Mouse (Mus musculus): ENCODE data around the gene Fnip2. TPM values are rescaled to one million over a fixed set of nuclear protein-coding genes. Genes with fewer than 3 reads are reported as not detected.

Fnip2 gene
- total and polyA plus RNA-seq, 3 experiments: 0.21 to 0.71 (median 0.31) TPM

DNA sequence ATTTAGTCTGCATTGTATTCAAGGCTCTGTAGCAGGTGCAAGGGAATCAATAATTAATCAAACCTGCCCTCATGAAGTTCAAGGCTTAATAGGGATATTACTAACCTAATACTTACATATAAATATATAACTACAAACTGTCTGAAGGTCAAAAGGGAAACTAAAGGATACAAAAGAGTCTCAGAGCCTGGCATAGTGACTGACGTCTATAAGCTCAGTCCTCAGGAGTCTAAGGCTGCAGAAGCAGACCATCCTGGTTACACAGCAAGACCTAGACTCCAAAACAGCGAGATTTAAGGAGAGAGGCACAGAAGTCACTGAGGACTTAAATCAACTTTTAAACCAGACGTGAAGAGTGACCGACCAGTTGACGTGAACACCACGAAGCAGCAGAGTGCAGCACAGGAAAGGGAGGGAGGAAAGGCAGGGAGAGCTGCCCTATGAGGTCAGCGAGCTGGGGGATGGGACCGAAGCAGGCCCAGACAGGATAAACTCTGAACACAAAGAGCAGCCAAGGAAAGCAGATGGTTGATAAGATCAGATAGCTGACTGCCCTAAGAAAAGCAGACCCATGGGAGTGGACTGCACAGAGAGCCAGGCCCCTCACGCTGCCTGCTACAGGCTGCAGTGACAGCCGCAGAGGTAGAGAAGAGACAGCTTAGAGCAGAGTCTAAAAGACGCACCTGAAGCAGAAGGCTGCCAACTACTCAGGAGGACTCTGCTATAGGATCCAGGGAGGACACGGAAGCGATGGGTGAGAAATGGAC, 48.7 kb downstream of the Fnip2 start:
- TF ChIP-seq TCF12 (IDR thresholded peaks at IDR 0.05; ENCODE audit: low read depth, low read length) (no peak), CHD1 (IDR thresholded peaks at IDR 0.05; ENCODE audit: low read depth, low read length) (no peak), ZKSCAN1 (IDR thresholded peaks at IDR 0.05; ENCODE audit: borderline replicate concordance, low read depth, low read length) (no peak), GABPA (IDR thresholded peaks at IDR 0.05; ENCODE audit: insufficient replicate concordance, low read depth, low read length) (no peak), POLR2A (IDR thresholded peaks at IDR 0.05; ENCODE audit: low read depth, low read length) (no peak), BHLHE40 (IDR thresholded peaks at IDR 0.05; ENCODE audit: low read depth, low read length) (no peak), UBTF (IDR thresholded peaks at IDR 0.05; ENCODE audit: low read depth, low read length) (no peak), USF1 (IDR thresholded peaks at IDR 0.05; ENCODE audit: low read depth, low read length) (no peak), E2F4 (IDR thresholded peaks at IDR 0.05; ENCODE audit: insufficient replicate concordance, low read depth, low read length) (no peak), SMC3 (IDR thresholded peaks at IDR 0.05; ENCODE audit: low read depth, low read length) (no peak), NELFE (IDR thresholded peaks at IDR 0.05; ENCODE audit: low read depth, low read length) (no peak)
- Histone ChIP-seq H3K9ac (ENCODE audit: insufficient read depth, low read depth) (no peak overlapping the region), H3K36me3 (replicated peaks in 1 of 2; ENCODE audit: control insufficient read depth in 1 of 2, insufficient read depth in 1 of 2, low read length in 1 of 2) (no peaks in the 10 kb centered on the region), H3K27me3 (replicated peaks) (no peaks in the 10 kb centered on the region), H3K9me3 (replicated peaks; ENCODE audit: low read length) (no peaks in the 10 kb centered on the region), H3K79me2 (replicated peaks; ENCODE audit: control insufficient read depth, extremely low read depth, insufficient read depth, poor library complexity, severe bottlenecking) (no peaks in the 10 kb centered on the region), H3K4me3 (replicated peaks in 1 of 3; ENCODE audit: low read depth in 2 of 3, low read length in 2 of 3, poor library complexity in 1 of 3) (no peak overlapping the region), H3K27ac (ENCODE audit: insufficient read depth, low read depth) (no peak overlapping the region), H3K4me2 (ENCODE audit: insufficient read depth, low read depth, poor library complexity, severe bottlenecking) (no peak overlapping the region), H3K4me1 (ENCODE audit: control insufficient read depth in 1 of 2, insufficient read depth in 2 of 2) (no peaks in the 10 kb centered on the region)
- in situ Hi-C loops (cut with MboI; ENCODE audit: low pct_ligation_motif_present, low pct_unique_long_range_greater_than_20kb, low sequenced_read_pairs): no loop called here
- dilution Hi-C loops (cut with MboI; ENCODE audit: extremely low pct_ligation_motif_present, extremely low pct_unique_long_range_greater_than_20kb, low sequenced_read_pairs): no loop called here
- no peak for DNase-seq (ENCODE audit: extremely low read depth)

DNA sequence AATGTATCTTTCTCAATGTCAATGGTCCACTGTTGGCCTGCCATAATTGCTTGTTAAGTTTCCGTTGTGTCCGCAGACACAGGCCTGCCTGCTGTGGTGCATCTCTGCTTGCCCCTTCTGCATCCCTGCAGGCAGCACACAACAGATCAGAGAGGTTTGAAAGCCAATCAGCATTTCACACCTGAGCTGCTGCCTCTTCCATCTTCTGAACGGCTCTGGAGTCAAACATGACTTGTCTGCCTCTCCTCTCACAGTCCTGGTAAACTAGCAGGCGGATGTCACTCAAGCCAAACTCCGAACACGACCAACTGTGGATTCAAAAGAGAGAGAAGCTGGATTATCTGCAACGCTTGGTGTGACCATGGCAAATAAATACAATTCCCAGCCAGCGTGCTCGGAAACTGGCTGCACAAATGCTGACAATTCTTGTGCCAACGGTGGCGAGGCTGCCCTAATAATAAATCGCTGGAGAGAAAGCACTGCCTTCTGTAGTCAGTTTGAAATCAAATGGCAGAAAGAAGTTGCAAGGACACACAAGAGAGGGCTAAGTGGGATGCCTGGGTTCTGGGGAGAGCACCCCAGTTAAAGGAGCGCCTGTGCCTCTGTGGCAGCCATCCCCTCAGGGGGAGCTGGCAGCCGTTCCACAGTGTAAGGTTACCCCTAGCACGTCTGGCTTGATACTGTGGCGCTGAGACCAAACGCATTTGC, 49.6 kb downstream of the Fnip2 start:
- H3K4me2 ChIP-seq (ENCODE audit: insufficient read depth, low read depth, poor library complexity, severe bottlenecking): no peak overlapping the region
- dilution Hi-C loops (cut with MboI; ENCODE audit: extremely low pct_ligation_motif_present, extremely low pct_unique_long_range_greater_than_20kb, low sequenced_read_pairs): no loop called here
- H3K36me3 ChIP-seq (replicated peaks in 1 of 2; ENCODE audit: control insufficient read depth in 1 of 2, insufficient read depth in 1 of 2, low read length in 1 of 2): no peaks in the 10 kb centered on the region
- H3K4me3 ChIP-seq (replicated peaks in 1 of 3; ENCODE audit: low read depth in 2 of 3, low read length in 2 of 3, poor library complexity in 1 of 3): no peak overlapping the region
- DNase-seq (ENCODE audit: extremely low read depth): no peak
- TF ChIP-seq JUN (IDR thresholded peaks at IDR 0.05; ENCODE audit: insufficient read depth, low read depth, low read length) (no peak), MEF2A (IDR thresholded peaks at IDR 0.05; ENCODE audit: borderline replicate concordance, low read depth, low read length) (no peak), UBTF (IDR thresholded peaks at IDR 0.05; ENCODE audit: low read depth, low read length) (no peak), USF1 (IDR thresholded peaks at IDR 0.05; ENCODE audit: low read depth, low read length) (no peak), KAT2A (IDR thresholded peaks at IDR 0.05; ENCODE audit: insufficient replicate concordance, low read length) (no peak), MAZ (IDR thresholded peaks at IDR 0.05; ENCODE audit: low read depth, low read length) (no peak), MAX (IDR thresholded peaks at IDR 0.05; ENCODE audit: low read length) (no peak)
- no peaks in the 10 kb centered on the region for H3K9me3 ChIP-seq (replicated peaks; ENCODE audit: low read length)
- in situ Hi-C loops (cut with MboI; ENCODE audit: low pct_ligation_motif_present, low pct_unique_long_range_greater_than_20kb, low sequenced_read_pairs): no loop called here
- no peaks in the 10 kb centered on the region for H3K4me1 ChIP-seq (ENCODE audit: control insufficient read depth in 1 of 2, insufficient read depth in 2 of 2)
- no peak overlapping the region for H3K9ac ChIP-seq (ENCODE audit: insufficient read depth, low read depth)
- no peak overlapping the region for H3K27ac ChIP-seq (ENCODE audit: insufficient read depth, low read depth)
- H3K27me3 ChIP-seq (replicated peaks): no peaks in the 10 kb centered on the region
- H3K79me2 ChIP-seq (replicated peaks; ENCODE audit: control insufficient read depth, extremely low read depth, insufficient read depth, poor library complexity, severe bottlenecking): no peaks in the 10 kb centered on the region

Measured in CH12.LX (cell line).